Mouse (Mus musculus) adrenal gland, adult 2 months (tissue): ENCODE results near the gene Dhrs7c. TPM values are rescaled to one million over a fixed set of nuclear protein-coding genes. Genes with fewer than 3 reads are reported as not detected.

ENCODE experiments used
- DNase-seq: peaks from one replicate; pipeline ENCODE4 v3.0.0; 2021
- long read RNA-seq: library from polyadenylated mRNA; stranded (forward); transcript quantifications from one replicate; pipeline ENCODE4 v2.0.0, GENCODE M21; 2021
- polyA plus RNA-seq: library from polyadenylated mRNA; depleted of rRNA; stranded (reverse); fragments of >200 nt; gene quantifications from 2 replicates; pipeline ENCODE4 v1.2.3, GENCODE M21; 2012; rRNA removed
- total RNA-seq, 2 experiments: library from RNA; stranded (reverse); gene quantifications; 2 replicates each; pipeline ENCODE4 v1.2.3; 2021

Dhrs7c gene
- total RNA-seq: not detected
- polyA plus RNA-seq: not detected in 2 replicates
- long read RNA-seq: 0 reads

DNA sequence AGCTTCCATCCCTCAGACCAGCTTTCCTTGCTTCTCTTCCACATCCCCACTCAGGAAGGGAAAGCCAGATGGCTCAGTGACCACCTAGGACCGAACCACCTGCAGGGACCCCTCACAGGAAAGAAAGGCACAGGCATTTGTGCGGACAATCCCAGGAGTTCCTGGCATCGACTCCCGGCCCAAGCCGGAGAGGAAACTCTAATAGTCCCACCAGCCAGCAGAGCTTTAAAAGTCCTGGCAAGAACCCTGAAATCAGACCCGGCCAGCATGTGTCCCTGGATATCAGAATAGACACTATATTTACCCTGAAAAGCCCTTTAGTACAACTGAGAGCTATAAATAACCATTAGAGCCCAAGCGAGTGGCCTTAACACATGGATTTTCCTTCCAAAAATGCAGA is at the start of gene Dhrs7c:
Dhrs7c (plus strand) TSS at position 257 of the 400 bp plus-strand sequence.
- DNase-seq: no peak

DNA sequence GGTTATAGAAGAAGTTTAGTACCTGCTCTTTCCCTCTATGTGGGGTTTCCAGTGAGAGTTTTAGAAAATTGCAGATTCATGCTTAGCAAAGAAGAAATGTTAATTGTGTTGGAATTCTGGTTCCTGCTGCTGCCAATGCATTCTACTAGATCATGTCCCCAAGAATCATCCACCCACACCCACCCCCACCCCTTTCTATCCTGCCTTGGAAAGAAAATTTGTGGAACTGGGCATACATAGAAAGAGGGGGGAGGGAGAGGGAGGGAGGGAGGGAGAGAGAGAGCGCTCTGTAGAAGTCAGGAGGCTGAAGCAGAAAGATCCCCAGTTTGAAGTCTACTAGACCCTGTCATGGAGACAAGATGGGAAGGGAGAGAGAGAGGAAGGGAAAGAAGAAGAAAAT is 41.7 kb upstream of the Dhrs7c start:
- DNase-seq: no peak

DNA sequence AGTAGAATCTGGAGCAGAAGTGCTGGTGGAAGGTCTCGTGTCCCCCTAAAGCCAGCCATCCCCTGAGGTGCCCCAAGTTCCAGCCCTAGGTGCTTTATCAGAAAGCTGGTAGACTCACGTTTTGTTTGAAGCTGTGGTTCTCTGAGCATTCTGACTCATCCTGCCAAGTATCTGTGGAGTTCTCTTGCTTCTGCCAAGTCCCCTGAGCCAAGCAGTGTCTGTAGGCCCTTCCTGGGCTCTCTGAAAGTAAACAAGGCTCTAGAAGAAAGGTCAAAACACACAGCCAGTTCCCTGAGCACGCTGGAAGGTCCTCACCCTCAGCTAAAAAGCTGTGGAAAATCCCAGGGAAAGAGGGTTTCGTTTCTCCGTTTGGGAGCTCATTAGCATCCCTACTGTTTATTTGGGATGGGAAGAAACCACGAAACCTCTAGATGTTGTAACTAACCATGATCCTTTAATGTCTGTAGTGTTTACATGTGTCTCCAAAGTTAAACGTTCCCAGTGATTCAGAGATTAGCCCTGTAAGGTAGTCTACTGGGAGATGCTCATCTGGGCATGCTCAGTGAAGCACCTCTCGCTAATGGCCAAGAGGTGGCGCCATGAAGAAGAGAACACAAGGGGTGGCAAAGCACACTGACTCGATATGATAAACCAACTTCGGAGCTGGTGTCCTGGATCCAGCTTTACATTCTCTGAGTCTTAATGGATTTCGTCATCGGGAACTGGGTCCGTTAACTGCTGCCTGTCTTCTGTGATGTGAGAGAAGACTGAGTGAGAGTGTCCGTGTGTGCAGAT is 40.4 kb upstream of the Dhrs7c start:
- DNase-seq: peak; percentile 8

DNA sequence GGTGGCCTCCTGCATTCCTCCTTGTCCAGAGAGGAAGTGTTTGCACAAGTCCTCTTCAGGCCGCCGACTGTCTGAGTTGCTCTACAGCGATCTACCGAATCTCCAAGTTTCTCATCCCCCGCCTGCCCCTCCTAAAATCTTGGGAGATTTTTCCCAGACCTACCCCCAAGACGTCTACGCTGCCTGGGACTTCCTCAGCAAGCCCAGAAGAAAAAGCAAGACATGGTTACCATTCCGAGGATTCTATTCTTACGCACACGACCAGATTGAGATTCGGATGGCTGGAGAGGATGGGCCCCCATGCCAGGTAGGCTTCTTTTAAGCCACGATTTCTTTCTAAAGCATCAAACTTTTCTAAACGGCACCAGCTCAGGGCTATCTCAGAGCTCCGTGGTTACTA is 26.9 kb upstream of the Dhrs7c start, which contains the start of gene Glp2r:
Glp2r (minus strand) TSS at position 101 of the 400 bp plus-strand sequence.
- no peak for DNase-seq

DNA sequence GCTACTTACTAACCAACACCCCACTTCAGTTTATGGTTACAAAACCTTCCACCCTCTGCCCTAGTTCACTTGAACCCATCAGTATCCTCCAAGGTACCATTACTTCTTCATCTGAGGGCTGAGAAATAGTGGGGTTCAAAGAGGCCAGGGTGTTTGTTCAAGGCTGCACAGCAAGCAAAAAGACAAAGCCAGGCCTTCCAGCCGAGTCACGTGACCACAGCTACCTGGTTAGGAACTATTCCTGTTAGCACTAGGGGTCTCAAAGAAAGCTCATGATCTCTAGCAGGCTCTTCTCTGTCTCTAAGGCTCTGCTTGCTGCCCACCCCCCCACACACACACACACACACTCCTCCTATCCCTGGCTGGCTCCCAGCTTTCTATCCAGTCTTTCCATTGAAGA is 26.3 kb upstream of the Dhrs7c start:
- DNase-seq: no peak

DNA sequence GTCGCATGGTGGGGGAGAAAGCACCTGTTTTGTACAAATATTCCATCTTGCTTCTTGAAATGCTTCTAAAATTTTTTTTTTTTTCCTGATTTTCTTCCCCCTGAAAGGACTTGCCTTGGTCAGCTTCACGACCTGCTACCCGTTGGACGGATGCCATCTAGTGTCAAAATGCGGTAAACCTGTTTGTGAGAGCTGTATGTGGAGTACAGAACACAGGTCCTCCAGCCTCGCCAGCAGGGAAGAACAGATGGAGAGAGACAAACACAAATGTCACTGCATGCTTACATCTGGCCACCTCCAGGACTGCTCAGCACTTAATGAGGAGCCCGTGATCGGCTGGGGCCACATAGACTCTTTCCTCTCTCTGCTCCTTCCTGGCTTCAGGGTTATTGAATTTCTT is 25.4 kb upstream of the Dhrs7c start:
- peak; percentile 43 for DNase-seq

DNA sequence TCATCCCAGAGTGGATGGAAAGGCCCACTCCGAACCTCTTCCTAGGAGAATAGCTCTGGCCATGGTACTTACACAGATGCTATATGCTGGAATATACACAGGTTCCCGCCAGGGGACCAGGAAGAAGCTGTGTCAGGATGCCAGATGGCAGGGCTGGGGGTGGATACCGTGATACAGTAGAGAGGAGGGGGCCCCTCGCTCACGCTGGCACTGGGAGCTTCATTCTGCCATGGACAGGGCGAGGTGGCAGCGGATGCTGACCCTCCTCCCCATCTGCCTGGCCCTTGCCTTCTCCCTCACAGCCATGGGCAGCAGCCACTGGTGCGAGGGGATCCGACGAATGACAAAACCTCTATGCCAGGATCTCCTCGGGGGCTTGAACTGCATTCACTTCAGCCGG is 23.6 kb upstream of the Dhrs7c start, which contains the start of gene Gsg1l2:
Gsg1l2 (plus strand) TSS at position 230 of the 400 bp plus-strand sequence.
- no peak for DNase-seq

DNA sequence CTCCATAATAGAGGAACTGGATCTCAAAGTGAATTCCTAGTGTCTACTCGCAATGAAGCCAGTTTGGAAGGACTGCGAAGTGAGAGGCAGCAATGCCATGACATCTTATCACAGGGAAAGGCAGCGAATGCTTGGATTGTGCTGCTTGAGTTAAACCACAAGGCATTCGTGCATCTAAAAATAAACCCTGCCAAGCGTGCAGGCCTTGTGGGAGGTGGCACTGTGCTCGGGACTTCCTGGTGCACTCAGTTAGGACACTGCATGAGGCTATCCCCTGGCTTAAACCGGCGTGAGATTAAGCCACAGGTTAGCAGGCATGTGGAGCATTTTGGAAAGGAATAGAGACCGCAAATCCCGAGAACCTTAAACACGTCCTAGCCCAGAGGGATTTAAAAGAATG is 7.8 kb upstream of the Dhrs7c start:
- no peak for DNase-seq

DNA sequence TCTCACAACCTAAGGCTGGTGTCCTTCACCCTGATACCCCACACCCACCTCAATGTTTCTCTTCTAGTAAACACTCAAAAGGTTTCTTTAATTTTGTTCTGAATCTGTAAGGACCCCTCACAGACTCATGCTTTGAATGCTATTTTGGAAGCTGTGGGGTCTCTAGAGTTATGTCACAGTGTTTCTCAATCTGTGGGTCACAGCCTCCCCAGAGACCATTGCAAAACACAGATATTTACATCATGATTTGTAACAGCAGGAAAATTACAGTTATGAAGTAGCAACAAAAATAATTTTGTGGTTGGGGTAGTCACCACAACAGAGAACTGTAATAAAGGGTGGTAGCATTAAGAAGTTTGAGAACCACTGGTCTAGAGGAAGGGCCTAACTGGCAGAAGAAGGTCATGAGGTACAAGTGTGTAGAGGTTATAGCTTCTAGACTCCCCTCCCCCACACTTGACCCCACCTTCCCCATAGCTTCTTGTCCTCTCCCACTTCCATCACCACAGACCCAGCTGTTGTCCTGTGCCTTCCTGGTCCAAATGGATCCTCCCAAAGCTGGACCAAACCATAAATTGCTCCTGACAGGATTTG is 2.2 kb downstream of the Dhrs7c start:
- DNase-seq: no peak

DNA sequence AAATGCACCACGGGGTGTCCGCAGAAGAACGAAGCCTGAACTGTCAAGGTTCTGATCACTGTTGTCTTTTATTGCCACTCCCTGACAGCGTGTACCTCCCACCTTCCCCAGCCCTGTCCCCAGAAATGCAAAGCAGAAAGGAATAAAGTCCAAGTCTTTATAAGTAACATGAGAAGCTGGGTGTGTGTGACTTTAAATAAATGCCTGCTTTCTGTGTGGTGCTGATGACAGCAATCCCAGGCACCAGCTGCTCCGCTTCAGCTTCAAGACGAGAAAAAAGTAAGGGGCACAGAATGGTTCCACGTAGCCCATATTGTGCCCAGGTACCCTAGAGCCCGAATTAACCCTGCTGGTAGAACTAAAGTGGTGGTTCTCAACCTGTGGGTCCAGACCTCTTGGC is 3.2 kb downstream of the Dhrs7c start:
- DNase-seq: no peak

DNA sequence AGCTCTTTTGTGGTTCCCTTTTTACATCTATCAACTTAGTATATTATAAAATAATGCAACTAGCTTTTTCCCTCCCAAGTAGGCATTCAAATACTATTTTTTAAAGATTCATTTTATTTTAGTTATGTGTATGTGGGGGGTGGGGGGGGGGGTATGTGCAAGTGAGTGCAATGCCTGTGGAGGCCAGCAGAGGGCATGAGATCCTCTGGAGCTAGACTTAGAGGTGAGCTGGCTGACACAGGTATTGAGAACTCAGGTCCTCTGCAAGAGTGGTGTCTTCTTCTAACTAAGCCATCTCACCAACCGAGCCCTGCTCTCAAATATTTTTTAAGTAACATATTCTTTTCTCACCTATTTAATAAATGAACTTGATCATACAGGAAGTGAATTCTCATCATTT is 7.6 kb downstream of the Dhrs7c start:
- no peak for DNase-seq

DNA sequence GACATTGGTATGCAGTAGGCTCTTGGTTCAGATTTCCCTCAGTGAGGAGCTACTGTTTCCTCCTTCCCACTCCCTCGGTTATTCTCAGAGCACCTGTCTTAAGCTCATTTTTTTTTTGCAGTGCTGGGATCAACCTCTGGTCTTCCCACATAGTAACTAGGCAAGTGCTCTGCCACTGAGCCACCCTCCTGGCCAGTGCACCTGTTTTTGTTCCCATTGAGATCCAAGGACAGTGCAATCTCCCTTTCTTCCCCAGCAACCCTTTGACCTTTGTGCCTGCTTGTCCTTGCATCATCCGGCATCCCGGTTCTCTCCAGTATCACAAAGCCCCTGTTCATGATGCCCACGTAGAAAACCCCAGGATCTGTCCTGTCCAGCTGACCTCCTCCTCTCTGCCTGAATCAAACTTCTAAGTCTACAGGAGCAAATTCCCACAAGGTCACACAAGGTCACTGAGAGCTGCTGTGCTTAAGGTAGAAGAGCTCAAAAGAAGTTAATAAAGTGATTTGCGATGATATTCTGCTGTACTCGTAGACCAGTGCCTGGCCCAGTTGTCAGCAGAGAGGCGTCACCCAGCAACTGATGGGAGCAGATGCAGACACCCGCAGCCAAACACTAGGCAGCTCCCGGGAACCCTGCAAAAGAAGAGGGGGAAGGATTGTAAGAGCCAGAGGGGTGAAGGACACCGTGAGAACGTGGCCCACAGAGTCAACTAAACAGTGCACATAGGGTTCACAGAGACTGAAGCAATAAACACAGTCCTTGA is 9.0 kb downstream of the Dhrs7c start:
- DNase-seq: no peak

DNA sequence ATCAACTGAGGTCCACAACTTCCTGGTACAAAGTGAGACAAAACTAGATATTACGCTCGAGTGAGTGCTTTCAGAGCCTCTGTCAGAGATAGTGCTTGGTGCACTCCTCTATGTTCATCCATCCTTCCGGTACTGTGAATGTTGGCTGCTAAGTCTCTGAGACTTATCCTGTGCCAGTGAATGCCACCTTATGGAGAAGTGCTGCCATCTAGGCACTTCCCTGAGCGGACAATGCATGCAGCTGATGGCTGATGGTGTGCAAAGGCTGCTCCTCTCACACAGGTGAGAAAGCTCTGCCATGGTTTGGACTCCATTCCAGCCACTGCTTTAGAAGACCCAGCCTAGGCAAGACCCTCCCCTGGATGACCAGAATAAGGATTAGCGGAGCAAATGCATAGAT is 10.1 kb downstream of the Dhrs7c start:
- no peak for DNase-seq

DNA sequence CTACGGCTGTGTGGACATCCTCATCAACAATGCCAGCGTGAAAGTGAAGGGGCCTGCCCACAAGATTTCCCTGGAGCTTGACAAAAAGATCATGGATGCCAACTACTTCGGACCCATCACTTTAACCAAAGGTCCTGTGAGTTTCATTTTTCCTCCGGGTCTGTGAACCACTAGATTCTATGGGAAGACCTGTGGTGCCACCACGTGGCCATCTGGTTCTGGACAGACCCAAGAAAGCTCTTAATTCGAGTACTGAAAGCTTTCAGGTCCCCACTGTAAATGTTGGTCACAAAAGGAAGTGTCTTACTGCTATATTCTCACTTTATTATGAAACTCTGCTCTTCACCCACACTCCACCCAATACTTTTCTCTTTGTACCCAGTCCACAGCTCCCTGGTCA is 13.5 kb downstream of the Dhrs7c start:
- no peak for DNase-seq

DNA sequence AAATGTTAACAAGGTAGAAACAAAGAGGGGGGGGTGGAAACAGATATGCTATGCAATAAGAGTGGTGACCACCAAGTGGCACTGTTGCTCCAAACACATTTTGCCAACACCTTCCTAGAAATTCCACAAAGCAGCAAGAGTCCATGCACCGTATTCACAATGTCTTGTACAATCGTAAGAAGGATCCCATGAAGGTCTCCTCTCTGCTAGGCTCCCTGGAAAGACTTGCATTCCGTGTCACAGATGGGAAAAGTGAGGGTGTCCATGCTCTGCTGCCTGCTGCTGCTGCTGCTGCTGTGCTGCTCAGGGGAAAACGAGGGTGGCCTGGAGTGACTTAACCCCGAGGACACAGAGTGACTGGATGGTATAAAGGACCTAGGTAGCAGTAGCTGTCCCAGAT is 21.6 kb downstream of the Dhrs7c start:
- DNase-seq: no peak

DNA sequence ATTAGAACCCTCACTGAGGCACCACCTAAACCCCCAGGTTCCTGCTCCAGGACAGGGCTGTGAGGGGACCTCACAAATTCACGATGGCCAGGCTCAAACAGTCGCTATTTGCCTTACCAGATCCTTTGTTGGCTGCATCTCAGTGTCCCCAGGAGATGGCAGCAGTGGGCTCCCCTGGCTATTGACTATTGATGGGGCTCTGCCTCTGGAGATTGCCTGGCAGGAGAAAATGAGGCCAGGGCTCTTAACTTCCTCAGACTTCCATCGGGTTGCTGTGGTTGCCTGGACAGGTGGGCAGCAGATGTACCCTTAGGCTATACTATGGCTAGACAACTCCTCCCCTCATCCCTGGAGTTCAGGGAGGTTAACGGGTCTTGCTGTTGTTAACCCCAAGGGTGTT is 22.2 kb downstream of the Dhrs7c start:
- peak; percentile 35 for DNase-seq

DNA sequence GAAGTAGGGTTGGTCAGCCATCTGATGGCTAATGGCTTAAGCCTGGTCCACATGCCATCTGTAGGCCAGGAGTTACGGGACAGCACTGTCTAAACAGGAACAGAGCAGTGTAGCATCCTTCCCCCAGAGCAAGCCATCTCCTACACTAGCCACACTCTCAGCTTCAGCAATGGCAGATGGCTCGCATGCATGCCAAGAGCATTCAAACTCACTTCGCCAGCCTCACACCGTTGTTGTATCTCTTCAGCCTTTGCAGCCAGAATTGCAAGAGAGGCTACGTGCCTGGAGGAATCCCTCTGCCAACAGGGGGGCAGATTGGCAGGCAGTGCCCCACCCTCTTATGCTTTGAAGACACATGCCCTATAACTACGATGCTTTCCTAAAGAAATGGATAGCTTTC is 23.6 kb downstream of the Dhrs7c start:
- DNase-seq: no peak

DNA sequence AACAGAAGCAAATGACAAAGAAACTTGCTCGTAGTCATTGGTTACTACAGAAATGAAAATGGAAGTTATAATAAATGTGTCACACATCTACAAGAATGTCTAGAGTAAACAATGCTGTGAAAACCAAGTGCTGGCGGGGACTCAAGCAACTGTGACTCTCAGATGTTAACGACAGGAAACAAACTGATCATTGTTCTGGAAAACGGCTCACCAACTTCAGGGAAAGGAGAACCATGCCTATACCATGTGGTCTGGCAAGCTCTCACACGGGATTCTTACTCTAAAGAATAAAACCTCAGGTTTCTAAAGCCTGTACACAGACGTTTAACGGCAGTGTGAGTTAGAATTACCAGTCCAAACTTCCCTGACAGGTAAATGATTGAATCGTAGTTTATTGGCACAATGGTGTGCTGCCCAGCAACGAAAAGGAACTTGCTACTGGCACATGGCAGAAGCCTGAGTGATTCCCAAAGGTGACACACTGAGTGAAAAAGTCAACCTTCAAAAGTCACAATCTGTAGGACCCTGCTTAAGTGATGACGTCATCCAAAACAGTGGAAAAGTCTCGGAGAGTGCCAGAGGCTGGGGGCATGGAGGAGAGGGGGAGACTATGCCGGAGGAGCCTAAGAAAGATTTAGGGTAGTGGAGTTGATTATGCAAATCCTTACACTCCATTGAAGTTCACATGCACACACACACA is 30.5 kb downstream of the Dhrs7c start:
- no peak for DNase-seq

DNA sequence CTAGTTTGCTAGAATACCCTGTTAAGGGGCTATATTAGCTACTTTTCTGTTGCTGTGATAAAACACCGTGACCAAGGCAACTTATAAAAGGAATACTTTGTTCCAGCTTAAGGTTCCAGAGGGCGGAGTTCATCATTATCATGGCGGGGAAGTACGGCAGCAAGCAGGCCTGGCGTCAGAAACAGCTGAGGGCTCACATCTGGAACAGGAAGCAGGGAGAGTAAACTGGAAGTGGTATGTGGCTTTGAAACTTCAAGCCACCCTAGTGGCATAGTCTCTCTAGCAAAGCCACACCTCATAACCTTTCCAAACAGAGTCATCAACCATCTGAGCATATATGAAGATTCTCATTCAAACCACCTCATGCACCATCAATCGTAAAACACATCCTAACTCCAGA is 31.5 kb downstream of the Dhrs7c start:
- no peak for DNase-seq

DNA sequence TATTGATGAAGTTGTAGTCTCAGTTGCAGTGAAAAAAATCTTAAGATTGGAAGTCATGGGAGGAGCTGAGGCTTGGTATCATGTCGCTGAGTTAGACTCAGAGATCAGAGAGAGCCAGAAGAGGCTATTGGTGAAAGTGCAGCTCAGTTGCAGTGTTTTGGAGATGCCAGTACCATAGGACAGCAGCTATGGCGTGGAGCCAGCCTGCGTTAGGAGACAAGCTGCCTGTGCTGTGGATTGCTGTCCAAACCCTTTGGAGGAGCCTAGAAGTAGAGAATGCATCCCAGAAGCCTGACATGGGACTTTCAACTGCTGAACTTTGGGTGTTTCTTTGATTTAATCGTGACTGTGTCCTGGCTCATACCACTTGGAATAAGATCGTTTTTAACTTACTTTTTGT is 33.8 kb downstream of the Dhrs7c start:
- no peak for DNase-seq

DNA sequence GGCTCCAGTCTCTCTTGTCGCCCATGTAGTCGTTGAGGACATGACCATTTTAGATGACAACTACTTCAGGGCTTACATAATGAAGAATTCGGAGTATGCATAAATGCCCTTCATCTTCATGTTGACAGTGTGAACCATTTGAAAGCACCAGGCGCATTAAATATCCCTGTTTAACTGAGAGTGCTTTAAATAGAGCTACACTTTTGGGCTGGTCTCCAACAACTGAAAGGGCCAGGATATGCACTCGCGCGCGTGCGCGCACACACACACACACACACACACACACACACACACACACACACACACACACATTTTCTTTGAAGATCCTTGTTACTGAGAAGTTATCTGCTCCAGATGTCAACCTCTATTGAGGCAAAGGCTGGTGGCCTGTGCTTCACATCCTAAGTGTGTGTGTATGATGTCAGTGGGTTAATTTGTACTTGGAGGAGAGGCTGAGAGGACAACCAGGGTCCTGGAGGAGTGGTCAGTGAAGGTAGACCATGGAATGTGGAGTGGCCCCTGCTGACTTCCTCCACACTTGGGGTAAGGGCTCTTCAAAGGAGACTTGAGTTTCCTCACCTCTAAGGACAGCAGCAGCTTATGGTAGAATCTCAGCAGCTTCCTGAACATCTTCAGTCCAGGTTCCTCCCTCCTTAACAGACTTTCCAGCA is 37.6 kb downstream of the Dhrs7c start:
- no peak for DNase-seq

DNA sequence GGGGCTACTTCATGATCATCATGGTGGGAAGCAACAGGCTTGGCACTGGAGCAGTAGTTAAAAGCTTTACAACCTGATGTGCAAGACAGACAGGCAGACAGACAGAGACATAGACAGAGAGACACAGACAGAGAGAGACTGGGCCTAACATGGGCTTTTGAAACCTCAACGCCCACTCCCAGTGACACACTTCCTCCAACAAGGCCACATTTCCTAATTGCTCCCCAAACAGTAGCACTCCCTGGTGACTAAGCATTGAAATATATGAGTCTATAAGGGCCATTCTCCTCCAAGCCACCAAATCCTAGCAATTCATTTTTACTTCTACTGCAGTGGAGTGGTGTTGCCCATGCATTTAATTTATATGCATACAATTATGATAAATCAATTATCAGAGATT is 41.8 kb downstream of the Dhrs7c start:
- DNase-seq: no peak
